In genomic region chr16:44408290-44408689, GRCm38 (mm10) we compare ENCODE assay signal across 19 mouse cellular contexts. TPM values are rescaled to one million over a fixed set of nuclear protein-coding genes. Genes with fewer than 3 reads are reported as not detected.
"Had no signal": no experiment of that assay in that cellular context is flagged by ENCODE, and none has a peak within 500 bp of the region (broad histone marks: within the 10 kb centered on the region; RNA-seq: fewer than 3 reads in every experiment).

No protein-coding gene starts in this region.

- DNase-seq: retina, postnatal 1 day; right cerebral cortex, adult 18-20 months; right cerebral cortex, postnatal 14 days; right cerebral cortex, postnatal 25 days; right cerebral cortex, postnatal 4 days; spleen, adult 18-20 months; thymus, adult 18-20 months; thymus, adult 2 months; thymus, postnatal 14 days; thymus, postnatal 25 days; thymus, postnatal 36 days; thymus, postnatal 4 days had no signal

- H3K36me3 ChIP-seq: neural tube, embryonic 13.5 days; neural tube, embryonic 15.5 days; stomach, embryonic 15.5 days had no signal

- H3K4me3 ChIP-seq: neural tube, embryonic 13.5 days; neural tube, embryonic 15.5 days; stomach, embryonic 15.5 days had no signal

- H3K9ac ChIP-seq: neural tube, embryonic 13.5 days; neural tube, embryonic 15.5 days; stomach, embryonic 15.5 days had no signal

- H3K4me1 ChIP-seq: neural tube, embryonic 13.5 days; neural tube, embryonic 15.5 days; stomach, embryonic 15.5 days had no signal

- H3K27ac ChIP-seq: neural tube, embryonic 13.5 days; neural tube, embryonic 15.5 days; stomach, embryonic 15.5 days; stomach, postnatal 0 days had no signal

- H3K27me3 ChIP-seq: neural tube, embryonic 13.5 days; neural tube, embryonic 15.5 days; stomach, embryonic 15.5 days had no signal

RNA-seq across cellular contexts. Expression of gene Cfap44, which starts 13.7 kb away (rescaled TPM):
- total RNA-seq: neutrophil, adult 5-6 weeks had no signal
- polyA plus RNA-seq: small intestine, adult 2 months; spleen, adult 2 months had no signal
